9 mouse cellular contexts compared by ENCODE assay signal in genomic region chr17:29080758-29081617, GRCm38 (mm10). TPM values are rescaled to one million over a fixed set of nuclear protein-coding genes. Genes with fewer than 3 reads are reported as not detected.
DNase-seq lines count a peak whose midpoint lies in the region; ATAC-seq and TF ChIP-seq lines count a peak whose summit lies in the region.
"Had no signal": no experiment of that assay in that cellular context is flagged by ENCODE, and none has a peak within 500 bp of the region (broad histone marks: within the 10 kb centered on the region; RNA-seq: fewer than 3 reads in every experiment).

No protein-coding gene starts in this region.

- H3K36me3 ChIP-seq in heart, embryonic 11.5 days (ENCODE audit: control insufficient read depth, insufficient read depth, low read length), result no peaks in the 10 kb centered on the region
- H3K36me3 ChIP-seq in heart, adult 2 months (ENCODE audit: control insufficient read depth, insufficient read depth, low read length), result no peaks in the 10 kb centered on the region
- H3K36me3 ChIP-seq in G1E (replicated peaks), result peaks cover 12% of the 10 kb centered on the region
- H3K36me3 ChIP-seq in hindbrain, embryonic 12.5 days, result no peaks in the 10 kb centered on the region
- H3K36me3 ChIP-seq in midbrain, embryonic 14.5 days (ENCODE audit: control insufficient read depth, insufficient read depth, low read length), result no peaks in the 10 kb centered on the region

- H3K79me2 ChIP-seq in heart, adult 2 months (replicated peaks; ENCODE audit: control insufficient read depth, insufficient read depth, low read length), result no peaks in the 10 kb centered on the region

- H3K4me1 ChIP-seq in heart, embryonic 11.5 days (ENCODE audit: control insufficient read depth, insufficient read depth, low read length), result peaks cover 23% of the 10 kb centered on the region
- peaks cover 2% of the 10 kb centered on the region for H3K4me1 ChIP-seq in heart, adult 2 months (ENCODE audit: control insufficient read depth, insufficient read depth, low read length)
- H3K4me1 ChIP-seq in G1E (ENCODE audit: insufficient read depth, low read depth, low read length), result peaks cover 56% of the 10 kb centered on the region
- peaks cover 27% of the 10 kb centered on the region for H3K4me1 ChIP-seq in hindbrain, embryonic 12.5 days
- peaks cover 16% of the 10 kb centered on the region; the same call in 1 of the 2 replicates for H3K4me1 ChIP-seq in midbrain, embryonic 14.5 days (ENCODE audit: control insufficient read depth, insufficient read depth, low read length)

- no peak for TF ChIP-seq POLR2A in heart, adult 2 months (IDR thresholded peaks at IDR 0.05; ENCODE audit: insufficient read depth, low read depth, low read length)

- no peaks in the 10 kb centered on the region for H3K9me3 ChIP-seq in heart, embryonic 11.5 days (replicated peaks; ENCODE audit: control insufficient read depth, low read length)
- H3K9me3 ChIP-seq in G1E (replicated peaks), result peaks cover 8% of the 10 kb centered on the region
- no peaks in the 10 kb centered on the region for H3K9me3 ChIP-seq in hindbrain, embryonic 12.5 days (replicated peaks)
- no peaks in the 10 kb centered on the region for H3K9me3 ChIP-seq in midbrain, embryonic 14.5 days (ENCODE audit: control insufficient read depth, low read length)

- H3K4me2 ChIP-seq in heart, embryonic 11.5 days, result peak overlapping the region; percentile 50
- H3K4me2 ChIP-seq in hindbrain, embryonic 12.5 days (replicated peaks), result peak overlapping the region; percentile 30
- H3K4me2 ChIP-seq in midbrain, embryonic 14.5 days (ENCODE audit: low read length), result peak overlapping the region; percentile 26; the same call in 1 of the 2 replicates

- 3% methylated on average over 23 of the region's 23 CpGs for WGBS in heart, embryonic 11.5 days (ENCODE audit: insufficient replicate concordance)
- WGBS in heart, adult 2 months, result 33% methylated on average over 23 of the region's 23 CpGs
- WGBS in hindbrain, embryonic 12.5 days, result 2% methylated on average over 23 of the region's 23 CpGs
- 4% methylated on average over 23 of the region's 23 CpGs for WGBS in midbrain, embryonic 14.5 days

- intact Hi-C loops in heart, adult 2 months (cut with DNase I), result loop anchor here (1.0 kb wide), 1 partner anchor 10 kb away; no protein-coding TSS in a partner anchor
- intact Hi-C loops in gastrocnemius, postnatal 36 days (cut with DNase I), result no loop called here

- no peak for DNase-seq in heart, adult 2 months
- peak; percentile 59 for DNase-seq in G1E (ENCODE audit: low spot score)
- DNase-seq in midbrain, embryonic 14.5 days, result peak; percentile 37
- DNase-seq in right cerebral cortex, postnatal 14 days, result no peak
- DNase-seq in natural killer cell, adult 2 months (ENCODE audit: low spot score in 2 of 2), result no peak
- DNase-seq in gastrocnemius, postnatal 36 days, result no peak

- TF ChIP-seq CTCF in heart, adult 2 months (IDR thresholded peaks at IDR 0.05), result no peak
- TF ChIP-seq CTCF in G1E (IDR thresholded peaks at IDR 0.05; ENCODE audit: low read depth, low read length), result no peak

- no peak overlapping the region for H3K27ac ChIP-seq in heart, embryonic 11.5 days (ENCODE audit: low read depth, low read length)
- no peak overlapping the region for H3K27ac ChIP-seq in heart, adult 2 months
- no peak overlapping the region for H3K27ac ChIP-seq in hindbrain, embryonic 12.5 days
- no peak overlapping the region for H3K27ac ChIP-seq in midbrain, embryonic 14.5 days (replicated peaks; ENCODE audit: low read depth, low read length)

- H3K9ac ChIP-seq in heart, embryonic 11.5 days (ENCODE audit: low read depth, low read length), result no peak overlapping the region
- H3K9ac ChIP-seq in heart, adult 2 months (ENCODE audit: low read depth, low read length), result no peak overlapping the region
- no peak overlapping the region for H3K9ac ChIP-seq in hindbrain, embryonic 12.5 days
- no peak overlapping the region for H3K9ac ChIP-seq in midbrain, embryonic 14.5 days (replicated peaks; ENCODE audit: low read length)

- H3K27me3 ChIP-seq in heart, embryonic 11.5 days (ENCODE audit: control insufficient read depth, insufficient read depth, low read length), result peaks cover 17% of the 10 kb centered on the region
- H3K27me3 ChIP-seq in heart, adult 2 months (ENCODE audit: control insufficient read depth, insufficient read depth, low read length), result no peaks in the 10 kb centered on the region
- no peaks in the 10 kb centered on the region for H3K27me3 ChIP-seq in G1E (ENCODE audit: insufficient read depth, low read length)
- H3K27me3 ChIP-seq in hindbrain, embryonic 12.5 days, result peaks cover 39% of the 10 kb centered on the region
- H3K27me3 ChIP-seq in midbrain, embryonic 14.5 days (ENCODE audit: control insufficient read depth, insufficient read depth, low read length), result peaks cover 13% of the 10 kb centered on the region
- H3K27me3 ChIP-seq: Patski had no signal

- peak overlapping the region; percentile 18 for H3K4me3 ChIP-seq in heart, embryonic 11.5 days (ENCODE audit: low read depth, low read length)
- no peak overlapping the region for H3K4me3 ChIP-seq in heart, adult 2 months
- peak overlapping the region; percentile 62; the same call in 1 of the 2 replicates for H3K4me3 ChIP-seq in G1E (ENCODE audit: low read depth, low read length)
- H3K4me3 ChIP-seq in hindbrain, embryonic 12.5 days, result no peak overlapping the region
- no peak overlapping the region for H3K4me3 ChIP-seq in midbrain, embryonic 14.5 days (replicated peaks; ENCODE audit: low read depth, low read length)

- ATAC-seq in heart, embryonic 11.5 days (replicated peaks; ENCODE audit: insufficient number of reproducible peaks, low FRiP score, low TSS enrichment), result no peak; the same call in 1 of the 2 replicates
- peak; percentile 56 for ATAC-seq in G1E (ENCODE audit: extremely low read depth, insufficient number of reproducible peaks, low FRiP score, poor library complexity, severe bottlenecking)
- 0 out of 2 replicates have a peak, but pooled peaks have one; percentile 19 for ATAC-seq in hindbrain, embryonic 12.5 days (ENCODE audit: low FRiP score)
- no peak for ATAC-seq in midbrain, embryonic 14.5 days (ENCODE audit: low FRiP score, low TSS enrichment)
- ATAC-seq: Patski had no signal

- TF ChIP-seq EP300 in heart, adult 2 months (IDR thresholded peaks at IDR 0.05; ENCODE audit: insufficient read depth, low read depth, low read length), result no peak

RNA-seq across cellular contexts. Expression of gene Cdkn1a, which starts 9.8 kb away (rescaled TPM):
- 39.3 TPM in 2 replicates for polyA plus RNA-seq in heart, embryonic 11.5 days (2014; fragmentation: Nextera tagmentation; extraction: Ambion mirVana)
- total RNA-seq in heart, adult 2 months (2021), result 100 to 1,000 TPM in 1 of 2 experiments, 10 to 100 TPM in 1; 56.4 to 156 TPM
- 30.4 and 37.3 TPM in 2 replicates for polyA plus RNA-seq in heart, adult 2 months (2012; rRNA removed)
- total RNA-seq in G1E (2014; fragmentation: Nextera tagmentation), result 224 and 234 TPM in 2 replicates
- 18.9 and 21.4 TPM in 2 replicates for total RNA-seq in G1E (2017)
- 123 and 145 TPM in 2 replicates for polyA plus RNA-seq in G1E (2012)
- polyA plus RNA-seq in hindbrain, embryonic 12.5 days (2016; fragmentation: Nextera tagmentation; extraction: Ambion mirVana), result 39.0 and 43.6 TPM in 2 replicates
- polyA plus RNA-seq in midbrain, embryonic 14.5 days (2014; fragmentation: Nextera tagmentation; extraction: Ambion mirVana), result 80.8 and 109 TPM in 2 replicates
- 10 to 100 TPM; 17.6 to 27.2 TPM for total RNA-seq in gastrocnemius, postnatal 36 days (2021)

RNA-seq across cellular contexts. Expression of gene Rab44, which starts 33.0 kb away (rescaled TPM):
- 0.20 TPM in 1 of 2 replicates, not detected in the other for polyA plus RNA-seq in heart, embryonic 11.5 days (2014; fragmentation: Nextera tagmentation; extraction: Ambion mirVana)
- total RNA-seq in heart, adult 2 months (2021), result under 1 TPM in 1 of 2 experiments, not detected in 1; 0.70 TPM
- 0.23 and 0.38 TPM in 2 replicates for polyA plus RNA-seq in heart, adult 2 months (2012; rRNA removed)
- total RNA-seq in G1E (2014; fragmentation: Nextera tagmentation) (20.5 and 23.0 TPM in 2 replicates), G1E (2017) (67.8 and 72.8 TPM in 2 replicates)
- polyA plus RNA-seq in G1E (2012), result 11.6 and 13.3 TPM in 2 replicates
- polyA plus RNA-seq in hindbrain, embryonic 12.5 days (2016; fragmentation: Nextera tagmentation; extraction: Ambion mirVana), result 0.34 and 1.1 TPM in 2 replicates
- 0.20 TPM in 1 of 2 replicates, not detected in the other for polyA plus RNA-seq in midbrain, embryonic 14.5 days (2014; fragmentation: Nextera tagmentation; extraction: Ambion mirVana)
- total RNA-seq in gastrocnemius, postnatal 36 days (2021), result under 1 TPM; 0.44 to 0.59 TPM

RNA-seq across cellular contexts. Expression of gene Srsf3, which starts 48.6 kb away (rescaled TPM):
- polyA plus RNA-seq in heart, embryonic 11.5 days (2014; fragmentation: Nextera tagmentation; extraction: Ambion mirVana), result 420 and 433 TPM in 2 replicates
- total RNA-seq in heart, adult 2 months (2021), result 10 to 100 TPM; 64.5 to 84.9 TPM
- 84.5 and 104 TPM in 2 replicates for polyA plus RNA-seq in heart, adult 2 months (2012; rRNA removed)
- 258 and 296 TPM in 2 replicates for total RNA-seq in G1E (2014; fragmentation: Nextera tagmentation)
- total RNA-seq in G1E (2017), result 658 and 771 TPM in 2 replicates
- polyA plus RNA-seq in G1E (2012), result 37.7 and 174 TPM in 2 replicates
- 662 and 667 TPM in 2 replicates for polyA plus RNA-seq in hindbrain, embryonic 12.5 days (2016; fragmentation: Nextera tagmentation; extraction: Ambion mirVana)
- 486 and 559 TPM in 2 replicates for polyA plus RNA-seq in midbrain, embryonic 14.5 days (2014; fragmentation: Nextera tagmentation; extraction: Ambion mirVana)
- 10 to 100 TPM; 32.6 to 42.1 TPM for total RNA-seq in gastrocnemius, postnatal 36 days (2021)

Comparison
In these comparisons a context has a peak if more than half of its experiments do, and no peak if none do; other contexts are left out.
1. H3K4me3 ChIP-seq: peak in heart, embryonic 11.5 days (single experiment) and G1E (single experiment); none in heart, adult 2 months (single experiment), hindbrain, embryonic 12.5 days (single experiment) and midbrain, embryonic 14.5 days (single experiment).
2. ATAC-seq: peak in G1E (single experiment) and hindbrain, embryonic 12.5 days (single experiment); none in heart, embryonic 11.5 days (single experiment) and midbrain, embryonic 14.5 days (single experiment).
3. DNase-seq: peak in G1E (single experiment) and midbrain, embryonic 14.5 days (single experiment); none in heart, adult 2 months (0 of 2), right cerebral cortex, postnatal 14 days (single experiment), natural killer cell, adult 2 months (0 of 2) and gastrocnemius, postnatal 36 days (0 of 2).
4. Peak in every context shown above with its lines, with median percentiles within 50 percentile points of each other: H3K4me2 ChIP-seq.